Mouse (Mus musculus): Measurements from ENCODE around the gene Cry2.

GRCm38 (mm10) chr2:92454166-92454565 is 20.3 kb upstream of the Cry2 start:
- TF ChIP-seq TAL1 (IDR thresholded peaks at IDR 0.05; ENCODE audit: low read length): no peak
- TF ChIP-seq GATA1 (IDR thresholded peaks at IDR 0.05; ENCODE audit: low read length): no peak
